Mouse (Mus musculus): ENCODE data around the gene Bcar3. TPM values are rescaled to one million over a fixed set of nuclear protein-coding genes. Genes with fewer than 3 reads are reported as not detected.

The Bcar3 gene
- polyA plus RNA-seq, 1 experiment from 2014 or later: 4.8 TPM

GRCm38 (mm10) chr3:122461932-122462871, 168.3 kb downstream of the Bcar3 start:
- Histone ChIP-seq H3K27ac (replicated peaks) (no peak overlapping the region), H3K4me3 (no peak overlapping the region), H3K9ac (no peak overlapping the region), H3K4me2 (no peak overlapping the region), H3K4me1 (peaks cover 11% of the 10 kb centered on the region), H3K9me3 (no peaks in the 10 kb centered on the region), H3K27me3 (replicated peaks) (peaks cover 75% of the 10 kb centered on the region), H3K36me3 (no peaks in the 10 kb centered on the region)
- WGBS: 59% methylated on average over 18 of the region's 18 CpGs
- no peak for ATAC-seq (ENCODE audit: extremely low read depth, insufficient number of reproducible peaks, low FRiP score, low TSS enrichment)

- ATAC-seq (ENCODE audit: extremely low read depth, insufficient number of reproducible peaks, low FRiP score, low TSS enrichment): no peak
- H3K27me3 ChIP-seq (replicated peaks): peaks cover 75% of the 10 kb centered on the region
- H3K9me3 ChIP-seq: no peaks in the 10 kb centered on the region
- H3K9ac ChIP-seq: no peak overlapping the region
- no peak overlapping the region for H3K4me2 ChIP-seq
- H3K36me3 ChIP-seq: no peaks in the 10 kb centered on the region
- H3K27ac ChIP-seq (replicated peaks): no peak overlapping the region
- WGBS: 81% methylated on average over 9 of the region's 9 CpGs
- no peak overlapping the region for H3K4me3 ChIP-seq
- peaks cover 11% of the 10 kb centered on the region for H3K4me1 ChIP-seq
Observed at GRCm38 (mm10) chr3:122463166-122463565, 169.2 kb downstream of the Bcar3 start.

GRCm38 (mm10) chr3:122466100-122466730, 172.3 kb downstream of the Bcar3 start:
- Histone ChIP-seq H3K27me3 (replicated peaks) (peaks cover 77% of the 10 kb centered on the region), H3K4me3 (no peak overlapping the region), H3K4me2 (no peak overlapping the region), H3K4me1 (peaks cover 19% of the 10 kb centered on the region), H3K9me3 (no peaks in the 10 kb centered on the region), H3K9ac (no peak overlapping the region), H3K36me3 (no peaks in the 10 kb centered on the region), H3K27ac (replicated peaks) (no peak overlapping the region)
- WGBS: 38% methylated on average over 9 of the region's 9 CpGs
- no peak for ATAC-seq (ENCODE audit: extremely low read depth, insufficient number of reproducible peaks, low FRiP score, low TSS enrichment)

GRCm38 (mm10) chr3:122467977-122468376, 174.0 kb downstream of the Bcar3 start:
- WGBS: 54% methylated on average over 2 of the region's 2 CpGs
- Histone ChIP-seq H3K9ac (no peak overlapping the region), H3K9me3 (no peaks in the 10 kb centered on the region), H3K4me2 (no peak overlapping the region), H3K27ac (replicated peaks) (no peak overlapping the region), H3K36me3 (no peaks in the 10 kb centered on the region), H3K4me3 (no peak overlapping the region), H3K27me3 (replicated peaks) (peaks cover 83% of the 10 kb centered on the region), H3K4me1 (peaks cover 19% of the 10 kb centered on the region)
- no peak for ATAC-seq (ENCODE audit: extremely low read depth, insufficient number of reproducible peaks, low FRiP score, low TSS enrichment)

GRCm38 (mm10) chr3:122470326-122471016, 176.5 kb downstream of the Bcar3 start:
- peaks cover 42% of the 10 kb centered on the region for H3K4me1 ChIP-seq
- no peak overlapping the region for H3K9ac ChIP-seq
- H3K9me3 ChIP-seq: no peaks in the 10 kb centered on the region
- H3K4me2 ChIP-seq: no peak overlapping the region
- no peak for ATAC-seq (ENCODE audit: extremely low read depth, insufficient number of reproducible peaks, low FRiP score, low TSS enrichment)
- H3K27me3 ChIP-seq (replicated peaks): peaks cover 74% of the 10 kb centered on the region
- H3K4me3 ChIP-seq: no peak overlapping the region
- no peak overlapping the region for H3K27ac ChIP-seq (replicated peaks)
- no peaks in the 10 kb centered on the region for H3K36me3 ChIP-seq
- 73% methylated on average over 14 of the region's 14 CpGs for WGBS

- Histone ChIP-seq H3K9ac (no peak overlapping the region), H3K9me3 (no peaks in the 10 kb centered on the region), H3K4me2 (no peak overlapping the region), H3K27ac (replicated peaks) (no peak overlapping the region; the same call in 1 of the 2 replicates), H3K4me1 (peaks cover 47% of the 10 kb centered on the region), H3K36me3 (no peaks in the 10 kb centered on the region), H3K4me3 (no peak overlapping the region), H3K27me3 (replicated peaks) (peaks cover 80% of the 10 kb centered on the region)
- WGBS: 42% methylated on average over 12 of the region's 12 CpGs
- ATAC-seq (ENCODE audit: extremely low read depth, insufficient number of reproducible peaks, low FRiP score, low TSS enrichment): no peak
Observed at GRCm38 (mm10) chr3:122471017-122471721, 177.2 kb downstream of the Bcar3 start.

- no peak overlapping the region for H3K9ac ChIP-seq
- peaks cover 47% of the 10 kb centered on the region for H3K4me1 ChIP-seq
- no peak overlapping the region for H3K4me3 ChIP-seq
- H3K27me3 ChIP-seq (replicated peaks): peaks cover 83% of the 10 kb centered on the region
- H3K36me3 ChIP-seq: no peaks in the 10 kb centered on the region
- no peak overlapping the region for H3K27ac ChIP-seq (replicated peaks)
- no peak overlapping the region for H3K4me2 ChIP-seq
- no peaks in the 10 kb centered on the region for H3K9me3 ChIP-seq
- 76% methylated on average over 11 of the region's 11 CpGs for WGBS
- ATAC-seq (ENCODE audit: extremely low read depth, insufficient number of reproducible peaks, low FRiP score, low TSS enrichment): no peak
Observed at GRCm38 (mm10) chr3:122472412-122472811, 178.5 kb downstream of the Bcar3 start.

- 55% methylated on average over 11 of the region's 11 CpGs for WGBS
- peak overlapping the region; percentile 56 for H3K4me2 ChIP-seq
- H3K36me3 ChIP-seq: no peaks in the 10 kb centered on the region
- peaks cover 50% of the 10 kb centered on the region for H3K4me1 ChIP-seq
- H3K27ac ChIP-seq (replicated peaks): peak overlapping the region; percentile 57
- H3K9ac ChIP-seq: no peak overlapping the region
- no peak for ATAC-seq (ENCODE audit: extremely low read depth, insufficient number of reproducible peaks, low FRiP score, low TSS enrichment)
- H3K27me3 ChIP-seq (replicated peaks): peaks cover 88% of the 10 kb centered on the region
- no peaks in the 10 kb centered on the region for H3K9me3 ChIP-seq
- H3K4me3 ChIP-seq: peak overlapping the region; percentile 17; the same call in 1 of the 2 replicates
Observed at GRCm38 (mm10) chr3:122473523-122474034, 179.6 kb downstream of the Bcar3 start.

- peaks cover 50% of the 10 kb centered on the region for H3K4me1 ChIP-seq
- H3K9me3 ChIP-seq: no peaks in the 10 kb centered on the region
- peak; percentile 23; the same call in 1 of the 2 replicates for ATAC-seq (ENCODE audit: extremely low read depth, insufficient number of reproducible peaks, low FRiP score, low TSS enrichment)
- WGBS: 2% methylated on average over 5 of the region's 5 CpGs
- no peaks in the 10 kb centered on the region for H3K36me3 ChIP-seq
- peak overlapping the region; percentile 17; the same call in 1 of the 2 replicates for H3K4me3 ChIP-seq
- H3K27ac ChIP-seq (replicated peaks): peak overlapping the region; percentile 57
- H3K9ac ChIP-seq: no peak overlapping the region
- H3K4me2 ChIP-seq: peak overlapping the region; percentile 56
- H3K27me3 ChIP-seq (replicated peaks): peaks cover 90% of the 10 kb centered on the region
Observed at GRCm38 (mm10) chr3:122474067-122474466, 180.1 kb downstream of the Bcar3 start.

GRCm38 (mm10) chr3:122474796-122475195, 180.9 kb downstream of the Bcar3 start:
- WGBS: 54% methylated on average over 4 of the region's 4 CpGs
- peaks cover 90% of the 10 kb centered on the region for H3K27me3 ChIP-seq (replicated peaks)
- H3K4me2 ChIP-seq: no peak overlapping the region
- H3K9ac ChIP-seq: no peak overlapping the region
- H3K36me3 ChIP-seq: no peaks in the 10 kb centered on the region
- ATAC-seq (ENCODE audit: extremely low read depth, insufficient number of reproducible peaks, low FRiP score, low TSS enrichment): no peak
- peaks cover 50% of the 10 kb centered on the region for H3K4me1 ChIP-seq
- H3K27ac ChIP-seq (replicated peaks): no peak overlapping the region
- no peak overlapping the region for H3K4me3 ChIP-seq
- no peaks in the 10 kb centered on the region for H3K9me3 ChIP-seq
